Mouse (Mus musculus) neural tube, embryonic 15.5 days (tissue): ENCODE data around the gene Zfp2. TPM values are rescaled to one million over a fixed set of nuclear protein-coding genes. Genes with fewer than 3 reads are reported as not detected.
A peak's percentile ranks its signal among the peaks of the same experiment; 100 is the strongest.

Experiments
- ATAC-seq: fragments of 200-750 bp; cut with Nextera tagmentation; 2 replicates; pipeline ENCODE4 v1.8.0; 2017; ENCODE audit warnings: mild to moderate bottlenecking, moderate TSS enrichment, moderate library complexity; ENCODE audit not compliant: low FRiP score
- H3K27ac ChIP-seq: fragments of 300-500 bp; sonication (generic); replicated peaks from 2 replicates; pipeline ENCODE4 v1.5.1; 2015; ENCODE audit warnings: mild to moderate bottlenecking, inconsistent platforms
- H3K27me3 ChIP-seq: fragments of 300-500 bp; sonication (generic); replicated peaks from 2 replicates; pipeline ENCODE4 v1.6.1; 2015; ENCODE audit warnings: inconsistent platforms
- H3K36me3 ChIP-seq: fragments of 300-500 bp; sonication (generic); 2 replicates; pipeline ENCODE4 v1.6.1; 2015; ENCODE audit warnings: inconsistent platforms
- H3K4me1 ChIP-seq: fragments of 300-500 bp; sonication (generic); 2 replicates; pipeline ENCODE4 v1.6.1; 2015; ENCODE audit warnings: inconsistent platforms
- H3K4me2 ChIP-seq: fragments of 300-500 bp; sonication (generic); 2 replicates; pipeline ENCODE4 v1.6.1; 2015; ENCODE audit warnings: inconsistent platforms, mild to moderate bottlenecking, moderate library complexity
- H3K4me3 ChIP-seq: fragments of 300-500 bp; sonication (generic); replicated peaks from 2 replicates; pipeline ENCODE4 v1.5.1; 2015; ENCODE audit warnings: mild to moderate bottlenecking, inconsistent platforms
- H3K9ac ChIP-seq: fragments of 300-500 bp; sonication (generic); replicated peaks from 2 replicates; pipeline ENCODE4 v1.6.1; 2015; ENCODE audit warnings: mild to moderate bottlenecking, inconsistent platforms
- H3K9me3 ChIP-seq: fragments of 300-500 bp; sonication (generic); replicated peaks from 2 replicates; pipeline ENCODE4 v1.6.1; 2016; ENCODE audit warnings: inconsistent platforms
- WGBS: fragments of 180-500 bp; shearing (Covaris S2); methylation state at CpG from one replicate; pipeline ENCODE4 v1.1.7; 2015; ENCODE audit warnings: mixed read lengths; 5-methylcytosine and 5-hydroxymethylcytosine counted together
- polyA plus RNA-seq: library from polyadenylated mRNA; unstranded; fragments of >200 nt; fragmentation: Nextera tagmentation; extraction: Ambion mirVana; gene quantifications from 2 replicates; pipeline ENCODE4 v1.2.1, GENCODE M21; 2015

Zfp2 gene
- 34.9 and 38.5 TPM in 2 replicates for polyA plus RNA-seq

GRCm38 (mm10) chr11:50915671-50916320 is at the start of gene Zfp2:
TSS of gene Zfp2 (minus strand) at chr11:50916165.
- WGBS, result 0% methylated on average over 47 of the region's 47 CpGs
- H3K4me1 ChIP-seq, result peaks cover 7% of the 10 kb centered on the region
- H3K9ac ChIP-seq, result peak within 1 kb of the TSS; percentile 97
- H3K9me3 ChIP-seq, result peaks cover 18% of the 10 kb centered on the region
- H3K27ac ChIP-seq, result peak within 1 kb of the TSS; percentile 94
- peak; percentile 97 for ATAC-seq
- H3K27me3 ChIP-seq, result no peaks in the 10 kb centered on the region
- H3K4me2 ChIP-seq, result peak within 1 kb of the TSS; percentile 56
- peaks cover 26% of the 10 kb centered on the region for H3K36me3 ChIP-seq
- peak within 1 kb of the TSS; percentile 94 for H3K4me3 ChIP-seq

GRCm38 (mm10) chr11:50964886-50965285 is 48.9 kb upstream of the Zfp2 start:
- H3K9ac ChIP-seq, result no peak overlapping the region
- H3K4me2 ChIP-seq, result no peak overlapping the region
- ATAC-seq, result no peak
- WGBS, result 87% methylated on average over 2 of the region's 2 CpGs
- no peak overlapping the region for H3K4me3 ChIP-seq
- peaks cover 4% of the 10 kb centered on the region; the same call in 1 of the 2 replicates for H3K4me1 ChIP-seq
- H3K9me3 ChIP-seq, result no peaks in the 10 kb centered on the region
- H3K27ac ChIP-seq, result no peak overlapping the region
- no peaks in the 10 kb centered on the region for H3K27me3 ChIP-seq
- H3K36me3 ChIP-seq, result no peaks in the 10 kb centered on the region

- H3K9ac ChIP-seq, result no peak within 1 kb of the TSS
Observed at GRCm38 (mm10) chr11:50953665-50954064, 37.7 kb upstream of the Zfp2 start, which contains the start of gene Prop1. TSS of gene Prop1 (minus strand) at chr11:50953765.

GRCm38 (mm10) chr11:50952290-50952689 is 36.3 kb upstream of the Zfp2 start:
- no peaks in the 10 kb centered on the region for H3K4me1 ChIP-seq
- H3K9ac ChIP-seq, result no peak overlapping the region
- no peak overlapping the region for H3K27ac ChIP-seq
- 76% methylated on average over 14 of the region's 14 CpGs for WGBS
- H3K9me3 ChIP-seq, result no peaks in the 10 kb centered on the region
- H3K27me3 ChIP-seq, result no peaks in the 10 kb centered on the region
- no peak overlapping the region for H3K4me2 ChIP-seq
- no peak overlapping the region for H3K4me3 ChIP-seq
- no peaks in the 10 kb centered on the region for H3K36me3 ChIP-seq
- no peak for ATAC-seq

More at GRCm38 (mm10) chr11:50953665-50954064, 37.7 kb upstream of the Zfp2 start, which contains the start of gene Prop1:
- no peaks in the 10 kb centered on the region for H3K36me3 ChIP-seq
- H3K4me1 ChIP-seq, result no peaks in the 10 kb centered on the region
- no peak within 1 kb of the TSS for H3K4me2 ChIP-seq
- 74% methylated on average over 6 of the region's 6 CpGs for WGBS
- no peaks in the 10 kb centered on the region for H3K9me3 ChIP-seq
- ATAC-seq, result no peak
- no peaks in the 10 kb centered on the region for H3K27me3 ChIP-seq
- H3K4me3 ChIP-seq, result no peak within 1 kb of the TSS
- H3K27ac ChIP-seq, result no peak within 1 kb of the TSS

- 86% methylated on average over 14 of the region's 14 CpGs for WGBS
- H3K27me3 ChIP-seq, result no peaks in the 10 kb centered on the region
- no peak within 1 kb of the TSS for H3K4me2 ChIP-seq
- H3K36me3 ChIP-seq, result no peaks in the 10 kb centered on the region
- no peak within 1 kb of the TSS for H3K9ac ChIP-seq
- no peak for ATAC-seq
- no peaks in the 10 kb centered on the region for H3K4me1 ChIP-seq
- no peak within 1 kb of the TSS for H3K4me3 ChIP-seq
- H3K27ac ChIP-seq, result no peak within 1 kb of the TSS
- H3K9me3 ChIP-seq, result no peaks in the 10 kb centered on the region
Observed at GRCm38 (mm10) chr11:50943506-50943905, 27.5 kb upstream of the Zfp2 start, which contains the start of gene 4933414I15Rik. TSS of gene 4933414I15Rik (minus strand) at chr11:50943765.

- no peak for ATAC-seq
- Histone ChIP-seq H3K27ac (no peak overlapping the region), H3K9ac (no peak overlapping the region), H3K4me3 (no peak overlapping the region), H3K4me1 (no peaks in the 10 kb centered on the region), H3K9me3 (no peaks in the 10 kb centered on the region), H3K36me3 (no peaks in the 10 kb centered on the region), H3K27me3 (no peaks in the 10 kb centered on the region), H3K4me2 (no peak overlapping the region)
- WGBS, result 72% methylated on average over 12 of the region's 12 CpGs
Observed at GRCm38 (mm10) chr11:50942386-50942785, 26.4 kb upstream of the Zfp2 start.

GRCm38 (mm10) chr11:50939621-50940366 is 23.8 kb upstream of the Zfp2 start:
- WGBS, result 40% methylated on average over 14 of the region's 14 CpGs
- H3K9ac ChIP-seq, result no peak overlapping the region
- H3K9me3 ChIP-seq, result no peaks in the 10 kb centered on the region
- H3K4me2 ChIP-seq, result no peak overlapping the region
- peak; percentile 79 for ATAC-seq
- no peaks in the 10 kb centered on the region for H3K4me1 ChIP-seq
- no peak overlapping the region for H3K27ac ChIP-seq
- no peak overlapping the region for H3K4me3 ChIP-seq
- H3K36me3 ChIP-seq, result no peaks in the 10 kb centered on the region
- H3K27me3 ChIP-seq, result no peaks in the 10 kb centered on the region

- no peak overlapping the region for H3K4me3 ChIP-seq
- no peak for ATAC-seq
- 80% methylated on average over 8 of the region's 8 CpGs for WGBS
Observed at GRCm38 (mm10) chr11:50938435-50938834, 22.5 kb upstream of the Zfp2 start.

GRCm38 (mm10) chr11:50932040-50932439 is 16.1 kb upstream of the Zfp2 start:
- peak overlapping the region; percentile 92 for H3K27ac ChIP-seq
- no peaks in the 10 kb centered on the region for H3K27me3 ChIP-seq
- H3K9me3 ChIP-seq, result no peaks in the 10 kb centered on the region
- WGBS, result 79% methylated on average over 1 of the region's 1 CpGs
- H3K4me1 ChIP-seq, result peaks cover 11% of the 10 kb centered on the region
- no peaks in the 10 kb centered on the region for H3K36me3 ChIP-seq
- peak; percentile 24 for ATAC-seq
- H3K4me2 ChIP-seq, result peak overlapping the region; percentile 76
- H3K4me3 ChIP-seq, result peak overlapping the region; percentile 70; the same call in 1 of the 2 replicates
- no peak overlapping the region for H3K9ac ChIP-seq

More at GRCm38 (mm10) chr11:50938435-50938834, 22.5 kb upstream of the Zfp2 start:
- Histone ChIP-seq H3K27me3 (no peaks in the 10 kb centered on the region), H3K36me3 (no peaks in the 10 kb centered on the region), H3K4me2 (no peak overlapping the region), H3K9me3 (no peaks in the 10 kb centered on the region), H3K9ac (no peak overlapping the region), H3K27ac (no peak overlapping the region), H3K4me1 (no peaks in the 10 kb centered on the region)

GRCm38 (mm10) chr11:50931451-50931866 is 15.5 kb upstream of the Zfp2 start, which contains the start of gene Zfp354b:
TSS of gene Zfp354b (minus strand) at chr11:50931633.
- peak within 1 kb of the TSS; percentile 82 for H3K9ac ChIP-seq
- H3K27ac ChIP-seq, result peak within 1 kb of the TSS; percentile 92
- H3K4me1 ChIP-seq, result peaks cover 11% of the 10 kb centered on the region
- H3K9me3 ChIP-seq, result no peaks in the 10 kb centered on the region
- WGBS, result under 1% methylated on average over 18 of the region's 18 CpGs
- ATAC-seq, result peak; percentile 94
- peak within 1 kb of the TSS; percentile 76 for H3K4me2 ChIP-seq
- no peaks in the 10 kb centered on the region for H3K36me3 ChIP-seq
- no peaks in the 10 kb centered on the region for H3K27me3 ChIP-seq
- H3K4me3 ChIP-seq, result peak within 1 kb of the TSS; percentile 70

GRCm38 (mm10) chr11:50931021-50931420 is 15.1 kb upstream of the Zfp2 start:
- no peaks in the 10 kb centered on the region for H3K27me3 ChIP-seq
- peak overlapping the region; percentile 70 for H3K4me3 ChIP-seq
- H3K4me2 ChIP-seq, result peak overlapping the region; percentile 76
- 2% methylated on average over 16 of the region's 16 CpGs for WGBS
- peaks cover 11% of the 10 kb centered on the region for H3K4me1 ChIP-seq
- no peaks in the 10 kb centered on the region for H3K36me3 ChIP-seq
- peak overlapping the region; percentile 82 for H3K9ac ChIP-seq
- no peaks in the 10 kb centered on the region for H3K9me3 ChIP-seq
- ATAC-seq, result peak; percentile 78
- peak overlapping the region; percentile 92 for H3K27ac ChIP-seq
